Mouse (Mus musculus) embryonic fibroblast, embryonic 13.5 days (primary cell): ENCODE data around the gene Orc5. TPM values are rescaled to one million over a fixed set of nuclear protein-coding genes. Genes with fewer than 3 reads are reported as not detected.

ENCODE experiments used
- H3K27ac ChIP-seq: 2 replicates; pipeline ENCODE4 v1.5.1; 2012; ENCODE audit warnings: low read length, control low read depth, inconsistent platforms; ENCODE audit not compliant: insufficient read depth
- H3K4me1 ChIP-seq: 2 replicates; pipeline ENCODE4 v1.6.1; 2011; ENCODE audit warnings: low read length; ENCODE audit not compliant: control insufficient read depth, insufficient read depth
- H3K4me3 ChIP-seq: 2 replicates; pipeline ENCODE4 v1.5.1; 2011; ENCODE audit warnings: mild to moderate bottlenecking, control low read depth, low read length; ENCODE audit not compliant: insufficient read depth
- CTCF ChIP-seq: IDR thresholded peaks from 2 replicates; pipeline ENCODE4 v1.5.1; 2011; ENCODE audit warnings: mild to moderate bottlenecking, control low read depth, low read length, moderate library complexity, borderline replicate concordance; ENCODE audit not compliant: insufficient read depth
- POLR2A ChIP-seq: IDR thresholded peaks from 2 replicates; pipeline ENCODE4 v1.6.1; 2011; ENCODE audit warnings: low read depth, mild to moderate bottlenecking, control low read depth, low read length, moderate library complexity
- polyA plus RNA-seq: library from polyadenylated mRNA; stranded (reverse); fragments of >200 nt; gene quantifications from 2 replicates; pipeline ENCODE4 v1.2.4, GENCODE M21; 2011; ENCODE audit warnings: low read depth; ENCODE audit not compliant: missing spikeins, insufficient read length

The Orc5 gene
- polyA plus RNA-seq, 1 experiment, result 27.9 TPM

GRCm38 (mm10) chr5:22451764-22452163 is 98.5 kb downstream of the Orc5 start:
- Histone ChIP-seq H3K27ac (no peak overlapping the region), H3K4me3 (no peak overlapping the region), H3K4me1 (no peaks in the 10 kb centered on the region)
- TF ChIP-seq POLR2A (no peak), CTCF (no peak)

GRCm38 (mm10) chr5:22449492-22449891 is 100.7 kb downstream of the Orc5 start:
- TF ChIP-seq POLR2A (no peak), CTCF (no peak)
- Histone ChIP-seq H3K27ac (no peak overlapping the region), H3K4me1 (no peaks in the 10 kb centered on the region), H3K4me3 (no peak overlapping the region)

Other genes with a start within 250 kb of the Orc5 start
- 0.89 and 1.7 TPM in 2 replicates for gene Reln, start 205.7 kb downstream of the Orc5 start, polyA plus RNA-seq
- 0.25 and 0.49 TPM in 2 replicates for gene Lhfpl3, start 195.6 kb upstream of the Orc5 start, polyA plus RNA-seq